Mouse (Mus musculus): Measurements from ENCODE around the gene Ppwd1.
"Not testable (repeated sequence)": the region's sequence is repeated elsewhere in the genome, so short reads cannot be mapped to it uniquely, and the experiment has no call there.

Ppwd1 gene

DNA sequence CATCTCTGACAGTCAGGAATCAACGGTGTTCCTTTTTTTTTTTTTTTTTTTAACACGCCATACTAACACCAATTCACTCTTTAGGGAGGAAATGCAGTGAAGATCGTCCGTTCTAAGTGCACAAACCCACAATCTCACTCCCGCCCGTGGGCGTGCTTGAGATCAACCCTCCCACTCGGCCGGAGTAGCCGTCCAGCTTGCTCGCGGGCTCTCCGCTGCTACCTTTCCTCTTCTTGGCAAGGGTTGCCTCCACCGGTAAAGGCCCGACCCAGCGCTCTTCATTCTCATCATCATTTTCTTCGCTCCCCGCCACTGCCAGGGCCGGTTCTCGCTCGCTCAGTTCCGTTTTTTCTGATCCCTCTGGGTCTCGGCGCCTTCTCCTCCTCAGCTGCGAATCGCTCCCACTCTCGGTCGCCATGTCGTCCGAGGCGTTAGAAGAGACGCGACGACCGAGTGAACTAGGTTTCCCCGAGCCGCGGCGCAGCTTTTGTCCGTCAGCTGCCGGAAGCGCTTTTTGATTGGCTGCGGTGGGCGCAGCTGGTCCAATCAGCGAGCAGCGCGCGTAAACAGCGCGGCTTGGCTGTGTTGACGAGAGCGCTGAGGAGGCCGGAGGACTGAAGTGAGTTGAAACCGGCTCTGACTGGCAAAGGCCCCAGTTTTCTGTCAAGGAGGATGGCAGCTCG, at the start of gene Ppwd1, which contains the start of gene Cenpk:
Gene Ppwd1, minus strand, starts transcription at position 460 of the 683 bp plus-strand sequence.
Gene Cenpk, plus strand, starts transcription at position 228 of the 683 bp plus-strand sequence.
- DNase-seq (ENCODE audit: low read depth, low spot score) = peak; percentile 92

DNA sequence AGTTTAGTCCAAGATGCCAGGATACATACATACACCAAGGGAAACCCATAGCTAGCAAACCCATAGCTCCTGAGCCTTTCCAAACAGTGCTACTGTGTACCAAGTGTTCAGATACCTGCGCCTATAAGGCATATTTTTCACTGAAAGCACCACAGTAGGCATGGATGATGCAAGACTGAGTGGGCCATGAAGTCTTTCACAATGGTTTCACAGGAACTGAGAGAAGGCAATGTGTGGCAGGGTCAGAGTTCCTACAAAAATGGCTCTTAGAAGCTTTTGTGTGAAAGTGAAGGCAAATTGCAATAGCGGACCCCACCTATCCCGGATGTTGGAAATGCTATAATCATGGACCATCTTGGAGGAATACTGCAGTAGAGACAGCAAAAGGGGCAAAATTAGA, 30.4 kb upstream of the Ppwd1 start:
- no peak for DNase-seq (ENCODE audit: low read depth, low spot score)

DNA sequence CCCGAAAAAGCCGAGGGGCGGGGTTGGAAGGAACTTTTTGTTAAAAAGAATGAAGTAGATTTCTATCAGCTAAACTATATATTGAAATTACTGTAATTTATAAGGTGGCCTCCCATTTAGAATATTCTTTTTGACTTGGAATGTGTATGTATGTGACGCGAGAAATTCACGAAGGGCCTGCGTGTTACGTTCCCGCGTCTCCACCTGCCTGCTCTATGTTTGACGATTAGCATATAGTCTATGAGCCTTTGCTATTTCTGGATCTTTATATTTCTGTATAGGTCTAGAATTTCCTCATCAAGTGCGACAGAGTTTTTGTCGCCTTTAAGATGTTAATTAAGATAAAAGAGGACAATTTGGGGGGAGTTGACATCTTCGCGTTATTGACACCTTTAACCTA, 538 bp upstream of the Ppwd1 start:
- DNase-seq (ENCODE audit: low read depth, low spot score) = no peak

DNA sequence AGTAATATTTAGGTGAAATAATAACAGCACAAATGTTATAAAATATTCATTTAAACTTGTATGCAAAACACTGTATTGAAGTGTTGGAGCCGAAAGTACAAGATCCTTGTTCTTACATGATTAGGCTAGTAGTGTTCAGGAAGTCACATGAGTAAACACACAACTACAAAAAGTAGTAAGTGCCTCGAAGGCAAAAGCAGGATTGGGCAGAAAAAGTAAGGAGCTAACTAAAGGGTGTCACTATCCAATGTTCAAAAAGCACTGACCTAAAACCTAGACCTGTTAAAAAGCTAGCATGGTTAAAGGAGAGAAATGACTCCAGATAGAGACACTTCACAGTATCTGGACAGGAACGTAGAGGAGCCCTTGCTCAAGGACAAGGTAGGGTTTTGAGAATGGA, 1.2 kb downstream of the Ppwd1 start:
- DNase-seq (ENCODE audit: low read depth, low spot score) = no peak

DNA sequence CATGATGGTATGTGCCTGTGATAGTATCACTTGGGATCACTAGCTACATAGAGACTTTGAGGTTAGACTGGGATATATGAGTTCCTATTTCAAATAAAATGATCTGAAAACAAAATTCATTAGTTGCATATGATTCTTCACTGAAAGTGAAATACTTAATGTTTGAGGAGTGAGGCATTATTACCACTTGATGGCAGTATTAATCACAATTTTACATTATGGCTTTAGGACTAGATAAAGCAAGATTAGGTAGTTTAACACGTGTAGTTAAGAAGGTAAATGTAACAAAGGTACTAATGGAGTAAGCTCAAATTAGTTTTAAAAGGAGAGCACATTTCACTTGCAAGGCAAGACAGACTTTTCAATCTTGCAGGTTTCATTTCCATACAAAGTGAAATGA, 24.3 kb downstream of the Ppwd1 start:
- DNase-seq (ENCODE audit: low read depth, low spot score) = no peak

DNA sequence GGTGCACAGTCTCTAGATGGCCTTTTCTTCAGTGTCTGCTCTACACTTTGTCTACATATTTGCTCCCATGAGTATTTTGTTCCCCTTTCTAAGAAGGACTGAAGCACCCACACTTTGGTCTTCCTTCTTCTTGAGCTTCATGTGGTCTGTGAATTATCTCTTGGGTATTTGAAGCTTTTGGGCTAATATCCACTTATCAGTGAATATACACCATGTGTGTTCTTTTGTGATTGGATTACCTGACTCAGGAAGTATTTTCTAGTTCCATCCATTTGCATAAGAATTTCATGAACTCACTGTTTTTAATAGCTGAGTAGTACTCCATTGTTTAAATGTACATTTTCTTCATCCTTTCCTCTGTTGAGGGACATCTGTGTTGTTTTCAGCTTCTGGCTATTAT, 32.8 kb downstream of the Ppwd1 start:
- not testable (repeated sequence) for DNase-seq (ENCODE audit: low read depth, low spot score)

DNA sequence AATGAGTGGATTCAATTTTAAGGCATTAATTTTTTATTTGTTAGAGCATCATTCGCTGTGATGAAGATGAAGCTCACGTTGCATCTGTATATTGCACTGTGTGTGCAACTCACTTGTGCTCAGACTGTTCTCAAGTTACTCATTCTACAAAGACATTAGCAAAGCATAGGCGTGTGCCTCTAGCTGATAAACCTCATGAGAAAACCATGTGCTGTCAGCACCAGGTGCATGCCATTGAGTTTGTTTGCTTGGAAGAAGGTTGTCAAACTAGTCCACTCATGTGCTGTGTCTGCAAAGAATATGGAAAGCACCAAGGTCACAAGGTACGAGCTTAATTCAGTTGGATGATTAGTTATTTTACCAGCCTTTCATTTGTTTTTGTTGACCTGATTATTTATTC, 41.3 kb downstream of the Ppwd1 start:
- no peak for DNase-seq (ENCODE audit: low read depth, low spot score)

DNA sequence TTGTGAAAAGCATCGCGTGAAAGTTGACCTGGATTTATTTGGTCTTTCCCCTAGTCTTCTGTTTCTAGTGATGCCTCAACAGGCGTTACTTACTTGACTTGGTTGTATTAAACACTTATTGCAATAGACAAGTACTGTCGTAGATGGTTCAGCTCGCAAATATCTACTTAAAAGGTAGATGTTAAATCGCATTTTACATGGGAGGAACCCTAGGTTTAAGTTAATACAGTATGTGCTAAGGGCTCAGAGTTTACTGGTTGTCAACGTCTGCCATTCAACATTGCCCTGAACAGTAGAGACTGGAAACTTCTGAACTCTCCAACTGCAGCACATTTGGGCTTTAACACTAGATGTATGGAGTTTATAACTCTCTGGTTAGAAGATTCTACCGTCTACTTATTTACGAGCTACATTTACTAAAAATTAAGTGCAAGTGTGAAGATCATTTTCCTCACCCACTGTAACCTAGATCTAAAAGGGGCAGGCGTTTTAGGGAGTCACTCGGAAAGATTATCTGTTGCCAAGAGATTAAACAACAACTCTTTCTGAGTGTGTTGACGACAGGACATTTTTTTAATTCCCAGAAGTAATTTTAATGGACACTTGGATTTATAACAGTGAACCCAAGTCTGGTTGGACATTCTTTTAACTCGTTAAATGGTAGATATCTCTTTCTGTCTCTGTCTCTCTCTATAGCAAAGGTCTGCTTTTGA, 49.3 kb downstream of the Ppwd1 start:
- no peak for DNase-seq (ENCODE audit: low read depth, low spot score)

DNA sequence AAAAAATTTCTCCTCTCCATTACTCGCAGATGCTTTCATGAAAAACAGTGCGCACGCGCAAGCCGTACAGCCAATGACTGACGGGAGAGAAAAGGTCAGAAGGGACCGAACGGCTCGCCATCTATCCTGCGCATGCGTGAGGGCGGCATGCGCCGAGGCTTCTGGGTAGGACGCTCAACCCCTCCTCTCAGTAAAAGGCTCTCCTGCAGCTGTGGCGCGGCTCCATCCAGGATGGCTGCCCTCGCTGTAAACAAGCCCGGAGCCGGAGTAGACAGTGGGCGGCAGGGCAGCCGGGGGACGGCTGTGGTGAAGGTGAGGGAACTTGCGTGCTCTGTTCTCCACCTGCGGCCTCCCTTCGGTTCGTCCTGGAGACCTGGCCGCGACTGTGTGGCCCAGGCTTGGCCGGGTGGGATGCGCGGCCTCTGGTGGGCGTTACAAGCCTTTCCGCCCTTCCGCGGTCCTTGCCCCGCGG, 50.0 kb downstream of the Ppwd1 start, which contains the start of gene Trim23:
Gene Trim23, plus strand, starts transcription at position 148 of the 472 bp plus-strand sequence.
- peak; percentile 99 for DNase-seq (ENCODE audit: low read depth, low spot score)

DNA sequence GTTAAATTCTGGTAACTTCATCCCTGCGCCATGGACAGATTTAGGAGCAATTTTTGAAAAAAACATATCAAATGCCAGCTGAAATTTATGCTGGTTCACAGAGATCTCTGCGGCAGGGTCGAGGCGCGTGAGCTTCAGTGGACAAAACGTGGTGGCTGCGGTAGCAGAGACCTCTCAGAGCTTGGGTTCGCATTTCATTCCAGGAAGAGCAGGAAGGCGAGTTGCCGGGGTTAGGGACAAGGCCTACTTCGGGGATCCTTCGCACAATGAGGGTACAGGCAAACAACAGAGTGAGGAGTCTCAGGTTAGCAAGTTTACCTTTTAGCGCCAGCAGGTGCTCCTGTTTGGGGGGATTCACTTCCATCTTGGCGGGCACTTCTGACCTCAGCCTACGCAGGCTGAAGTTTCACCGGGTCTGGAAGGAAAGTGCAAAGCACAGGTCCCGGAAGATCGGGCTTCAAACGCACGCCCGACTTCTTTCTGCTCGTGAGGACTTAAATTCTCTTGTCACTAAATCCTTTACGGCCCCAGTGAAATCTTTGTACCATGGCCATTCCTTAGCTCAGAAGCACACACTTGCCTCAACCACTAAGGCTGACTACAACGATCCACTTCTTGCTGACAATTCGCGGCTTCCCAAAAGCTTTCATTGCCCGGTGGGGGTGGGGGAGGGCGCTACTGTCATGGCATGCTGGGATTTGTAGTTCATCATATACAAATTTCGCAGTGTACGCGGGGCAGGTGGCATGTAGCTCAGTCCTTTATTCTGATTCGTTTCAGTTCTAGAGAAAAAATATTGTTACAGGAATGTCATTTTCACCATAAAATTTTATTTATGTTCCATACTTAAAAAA, 50.6 kb downstream of the Ppwd1 start, which contains the start of gene Trappc13:
Gene Trappc13, minus strand, starts transcription at position 674 of the 854 bp plus-strand sequence.
- DNase-seq (ENCODE audit: low read depth, low spot score) = no peak

DNA sequence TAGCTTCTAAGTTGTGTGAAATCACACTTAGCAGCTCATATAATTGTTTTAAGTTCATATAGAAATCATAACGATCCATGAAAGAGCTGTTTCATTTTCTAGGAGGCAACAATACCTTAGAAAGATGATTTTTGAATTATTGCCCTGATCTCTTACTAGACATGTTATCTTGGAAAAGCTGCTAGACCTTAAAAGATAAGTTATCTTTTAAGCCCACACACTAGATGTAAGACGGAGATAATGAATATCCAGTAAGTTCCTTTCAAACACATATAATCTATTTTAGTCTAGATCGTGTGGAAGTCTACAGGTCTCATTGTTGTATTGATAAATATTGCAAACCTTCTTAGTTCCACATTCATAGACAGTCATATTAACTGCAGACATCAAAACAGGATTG, 51.8 kb downstream of the Ppwd1 start:
- no peak for DNase-seq (ENCODE audit: low read depth, low spot score)

DNA sequence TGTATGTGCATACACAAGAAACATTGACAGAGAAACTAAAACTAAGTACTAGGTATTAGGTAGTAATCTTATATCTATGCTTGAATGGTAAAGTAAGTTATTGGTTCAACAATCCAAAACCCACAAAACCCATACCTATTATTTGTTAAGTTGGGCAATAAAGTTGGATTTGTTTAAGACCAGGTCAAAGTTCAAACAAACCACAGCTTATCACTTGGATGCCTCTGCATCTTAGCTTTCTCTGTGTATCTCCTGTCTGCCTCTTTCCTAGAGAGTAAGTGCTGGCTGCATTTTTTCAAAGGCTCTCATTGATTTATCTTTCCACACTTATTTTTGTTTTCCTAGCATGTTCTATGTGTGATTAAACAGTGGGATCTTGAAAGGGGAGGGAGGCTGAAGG, 56.1 kb downstream of the Ppwd1 start:
- DNase-seq (ENCODE audit: low read depth, low spot score) = no peak

DNA sequence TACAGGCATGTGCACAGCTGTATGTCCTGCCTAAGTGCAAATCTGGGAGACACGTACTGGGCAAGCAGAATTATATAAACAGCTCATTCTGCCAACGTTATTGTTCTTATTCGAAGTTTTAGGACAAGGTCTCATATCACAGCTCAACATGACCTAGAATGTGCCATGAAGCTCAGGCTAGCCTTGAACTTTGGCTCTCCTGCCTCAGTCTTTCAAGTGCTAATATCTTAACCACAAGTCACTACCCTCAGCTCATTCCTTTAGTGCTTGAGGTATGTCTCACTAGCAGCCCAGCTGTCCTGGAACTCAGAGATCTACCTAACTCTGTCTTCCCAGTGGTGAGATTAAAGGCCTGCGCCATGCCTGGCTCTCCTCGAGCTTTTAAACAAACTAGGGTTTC, 56.9 kb downstream of the Ppwd1 start:
- DNase-seq (ENCODE audit: low read depth, low spot score) = no peak

DNA sequence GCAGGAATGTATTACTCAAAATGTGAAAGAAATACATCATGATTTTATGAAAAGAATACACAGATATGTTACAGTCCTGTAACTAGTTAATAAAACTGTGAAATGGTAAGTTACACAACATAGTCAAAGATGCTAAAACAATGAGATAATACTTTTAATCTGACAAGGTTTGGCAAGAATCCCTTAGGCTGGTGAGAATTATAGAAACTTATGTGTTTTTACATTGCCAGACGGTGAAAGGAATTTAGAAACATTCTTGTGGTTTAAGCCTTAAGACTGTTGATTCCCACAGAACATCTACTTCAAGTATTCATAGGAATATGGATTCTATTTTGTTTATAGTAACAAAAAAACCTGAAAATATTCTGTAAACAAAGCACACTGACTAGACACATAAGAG, 73.0 kb downstream of the Ppwd1 start:
- no peak for DNase-seq (ENCODE audit: low read depth, low spot score)

All from skeletal muscle tissue, adult 2 months (tissue).